Mouse (Mus musculus) liver, embryonic 14.5 days (tissue): ENCODE results near the gene Cftr. TPM values are rescaled to one million over a fixed set of nuclear protein-coding genes. Genes with fewer than 3 reads are reported as not detected.

ENCODE experiments used
- ATAC-seq: fragments of 200-750 bp; cut with Nextera tagmentation; 2 replicates; pipeline ENCODE4 v1.8.0; 2017; ENCODE audit warnings: moderate number of reproducible peaks, mild to moderate bottlenecking, moderate library complexity; ENCODE audit not compliant: insufficient read depth
- DNase-seq, 3 experiments: peaks; one replicate each; pipeline ENCODE4 v3.0.0-alpha.2; 2012 to 2013; ENCODE audit warnings: low read depth in 3 of 3, low spot score in 3 of 3
- H3K27ac ChIP-seq: fragments of 300-500 bp; sonication (generic); 2 replicates; pipeline ENCODE4 v1.5.1; 2014; ENCODE audit warnings: moderate library complexity, mild to moderate bottlenecking, control low read depth, inconsistent platforms
- H3K27me3 ChIP-seq: fragments of 300-500 bp; sonication (generic); 2 replicates; pipeline ENCODE4 v1.6.1; 2014; ENCODE audit warnings: mild to moderate bottlenecking, low read length, moderate library complexity; ENCODE audit not compliant: control insufficient read depth, insufficient read depth
- H3K36me3 ChIP-seq: fragments of 300-500 bp; sonication (generic); replicated peaks from 2 replicates; pipeline ENCODE4 v1.6.1; 2014; ENCODE audit warnings: low read depth; ENCODE audit not compliant: control insufficient read depth, insufficient read depth
- H3K4me1 ChIP-seq, 2 experiments: fragments of 200-500 bp in 1 of 2; fragments of 300-500 bp in 1 of 2; sonication (generic) in 1 of 2; replicated peaks; 2 replicates each; pipeline ENCODE4 v1.6.1; 2012 to 2014; ENCODE audit warnings: antibody characterized with exemption in 1 of 2, inconsistent platforms in 1 of 2, low read length in 1 of 2; ENCODE audit not compliant: control insufficient read depth in 2 of 2, insufficient read depth in 2 of 2
- H3K4me2 ChIP-seq: fragments of 300-500 bp; sonication (generic); 2 replicates; pipeline ENCODE4 v1.6.1; 2014; ENCODE audit warnings: low read depth, mild to moderate bottlenecking, control low read depth, moderate library complexity
- H3K4me3 ChIP-seq, 2 experiments: fragments of 200-500 bp in 1 of 2; fragments of 300-500 bp in 1 of 2; sonication (generic) in 1 of 2; 2 replicates each; pipeline ENCODE4 v1.5.1; 2012 to 2014; ENCODE audit warnings: low read depth in 2 of 2, low read length in 2 of 2, mild to moderate bottlenecking in 2 of 2, control low read depth in 1 of 2, inconsistent platforms in 1 of 2, moderate library complexity in 1 of 2; ENCODE audit not compliant: insufficient read depth in 1 of 2
- H3K9ac ChIP-seq: fragments of 300-500 bp; sonication (generic); replicated peaks from 2 replicates; pipeline ENCODE4 v1.6.1; 2014; ENCODE audit warnings: mild to moderate bottlenecking, control low read depth, moderate library complexity
- H3K9me3 ChIP-seq: fragments of 300-500 bp; sonication (generic); 2 replicates; pipeline ENCODE4 v1.6.1; 2016; ENCODE audit warnings: low read length, mixed read lengths; ENCODE audit not compliant: control insufficient read depth
- CTCF ChIP-seq: IDR thresholded peaks from 2 replicates; pipeline ENCODE4 v1.5.1; 2016; ENCODE audit warnings: antibody characterized with exemption, low read depth, control low read depth
- EP300 ChIP-seq: IDR thresholded peaks from 2 replicates; pipeline ENCODE4 v1.6.1; 2016; ENCODE audit warnings: antibody characterized with exemption, low read depth
- WGBS: fragments of 180-500 bp; shearing (Covaris S2); extraction: QIAGEN DNeasy Blood & Tissue Kit; methylation state at CpG from one replicate; pipeline ENCODE4 v1.1.7; 2014; ENCODE audit not compliant: insufficient replicate concordance; 5-methylcytosine and 5-hydroxymethylcytosine counted together
- polyA plus RNA-seq, 2 experiments: library from polyadenylated mRNA; depleted of rRNA in 1 of 2; stranded (reverse) in 1 of 2; unstranded in 1 of 2; fragments of >200 nt; fragmentation: Nextera tagmentation in 1 of 2; extraction: Ambion mirVana in 1 of 2; gene quantifications; 2 replicates each; pipeline versions ENCODE4 v1.2.1 to v1.2.3; 2012 to 2014

Gene Cftr
- polyA plus RNA-seq, 2 experiments: 0.01 to 0.02 TPM

- 62% methylated on average over 3 of the region's 3 CpGs for WGBS
- TF ChIP-seq CTCF (no peak), EP300 (no peak)
- Histone ChIP-seq H3K4me1 (peaks cover 0 to 2% of the 10 kb centered on the region in 2 experiments; a peak in 2 of 4 replicates), H3K9ac (no peak overlapping the region), H3K4me2 (no peak overlapping the region), H3K27ac (no peak overlapping the region), H3K27me3 (no peaks in the 10 kb centered on the region), H3K9me3 (no peaks in the 10 kb centered on the region), H3K4me3 (no peak overlapping the region), H3K36me3 (no peaks in the 10 kb centered on the region)
- DNase-seq (no peak), ATAC-seq (no peak)
Observed at GRCm38 (mm10) chr6:18369054-18369453, 198.6 kb downstream of the Cftr start.

GRCm38 (mm10) chr6:18369723-18370122 is 199.2 kb downstream of the Cftr start:
- Histone ChIP-seq H3K9me3 (no peaks in the 10 kb centered on the region), H3K27me3 (no peaks in the 10 kb centered on the region), H3K9ac (no peak overlapping the region), H3K36me3 (no peaks in the 10 kb centered on the region), H3K4me3 (no peak overlapping the region), H3K4me2 (no peak overlapping the region), H3K27ac (no peak overlapping the region), H3K4me1 (peaks cover 0 to 2% of the 10 kb centered on the region in 2 experiments; a peak in 2 of 4 replicates)
- no peak for TF ChIP-seq EP300
- TF ChIP-seq CTCF: no peak
- 55% methylated on average over 4 of the region's 4 CpGs for WGBS
- DNase-seq: no peak
- no peak for ATAC-seq

Other genes with a start within 250 kb of the Cftr start
- gene Wnt2, start 140.1 kb upstream of the Cftr start, polyA plus RNA-seq (2012; rRNA removed): 0.60 and 0.66 TPM in 2 replicates
- gene Wnt2, start 140.1 kb upstream of the Cftr start, polyA plus RNA-seq (2014; fragmentation: Nextera tagmentation; extraction: Ambion mirVana): 1.6 TPM in 2 replicates
- not detected in 2 replicates for gene Asz1, start 61.6 kb upstream of the Cftr start, polyA plus RNA-seq (2012; rRNA removed)
- not detected in 2 replicates for gene Asz1, start 61.6 kb upstream of the Cftr start, polyA plus RNA-seq (2014; fragmentation: Nextera tagmentation; extraction: Ambion mirVana)